Mouse (Mus musculus) thymus, adult 2 months (tissue): Measurements from ENCODE around the gene Josd2.

ENCODE experiments used
- CTCF ChIP-seq: fragments of 200-500 bp; IDR thresholded peaks from 2 replicates; pipeline ENCODE4 v1.5.1; 2012; ENCODE audit warnings: mild to moderate bottlenecking, control low read depth, low read length, moderate library complexity, borderline replicate concordance; ENCODE audit not compliant: control insufficient read depth, poor library complexity, insufficient read depth; ENCODE audit errors: extremely low read depth
- POLR2A ChIP-seq: fragments of 200-500 bp; IDR thresholded peaks from 2 replicates; pipeline ENCODE4 v1.6.1; 2012; ENCODE audit warnings: mild to moderate bottlenecking, low read length, control low read depth, moderate library complexity; ENCODE audit not compliant: control insufficient read depth, poor library complexity, insufficient read depth; ENCODE audit errors: extremely low read depth

- TF ChIP-seq CTCF (no peak), POLR2A (no peak)
Observed at GRCm38 (mm10) chr7:44492166-44492826, 24.5 kb downstream of the Josd2 start.
